Mouse (Mus musculus): ENCODE measurements around the gene Bcl11a.

DNA sequence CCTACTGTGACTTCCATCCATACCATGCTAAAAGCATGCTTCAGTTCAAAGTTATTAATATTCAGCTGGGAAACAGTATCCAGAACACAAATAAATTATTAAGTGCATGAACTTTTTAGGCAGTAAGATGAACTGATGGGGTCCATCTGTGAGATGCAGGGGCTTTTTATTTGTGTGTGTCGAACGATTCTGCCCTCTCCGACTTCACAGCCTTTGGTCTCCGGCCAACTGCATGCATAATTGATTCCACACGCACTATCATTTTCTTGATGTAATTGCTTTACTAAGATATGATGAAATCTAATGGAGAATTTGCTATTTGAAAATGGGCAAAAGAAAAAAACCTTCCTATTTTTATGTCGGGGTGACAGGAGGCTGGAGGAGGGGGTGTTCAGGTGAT, 19.2 kb downstream of the Bcl11a start:
- TF ChIP-seq TAL1 (IDR thresholded peaks at IDR 0.05; ENCODE audit: low read length) (no peak), GATA1 (IDR thresholded peaks at IDR 0.05; ENCODE audit: low read length) (no peak)

All from erythroblast, embryonic 14.5 days (primary cell).